Mouse (Mus musculus) MEL (cell line): ENCODE measurements at regions not wholly inside any gene's neighbourhood (a gene's known extent, or its start where the extent isn't known, plus 50 kb on each side); places are given as distances from the start of the nearest gene placed in this dataset.

ENCODE experiments used
- DNase-seq: peaks from one replicate; pipeline ENCODE4 v3.0.0; 2011; ENCODE audit warnings: low read depth, low spot score
- H3K27ac ChIP-seq: 2 replicates; pipeline ENCODE4 v1.5.1; 2012; ENCODE audit warnings: low read depth, mild to moderate bottlenecking, control low read depth, low read length, moderate library complexity; ENCODE audit not compliant: control insufficient read depth
- H3K27me3 ChIP-seq, 2 experiments: fragments of 150-350 bp in 1 of 2; sonication (generic) in 1 of 2; 2 replicates each; pipeline ENCODE4 v1.6.1; 2012; ENCODE audit warnings: low read length in 2 of 2, mild to moderate bottlenecking in 2 of 2, improper control_type of control experiment in 1 of 2, moderate library complexity in 1 of 2; ENCODE audit not compliant: insufficient read depth in 2 of 2, control insufficient read depth in 1 of 2
- H3K36me3 ChIP-seq, 2 experiments: 2 replicates each; pipeline ENCODE4 v1.6.1; 2012 to 2014; ENCODE audit warnings: low read length in 2 of 2, improper control_type of control experiment in 1 of 2, inconsistent platforms in 1 of 2, mild to moderate bottlenecking in 1 of 2; ENCODE audit not compliant: insufficient read depth in 2 of 2, control insufficient read depth in 1 of 2
- H3K4me1 ChIP-seq, 2 experiments: fragments of 150-350 bp in 1 of 2; sonication (generic) in 1 of 2; 2 replicates each; pipeline ENCODE4 v1.6.1; 2012; ENCODE audit warnings: low read length in 2 of 2, improper control_type of control experiment in 1 of 2, mild to moderate bottlenecking in 1 of 2; ENCODE audit not compliant: insufficient read depth in 2 of 2, control insufficient read depth in 1 of 2
- H3K4me3 ChIP-seq, 2 experiments: fragments of 150-350 bp in 1 of 2; sonication (generic) in 1 of 2; 2 replicates each; pipeline ENCODE4 v1.5.1; 2012; ENCODE audit warnings: low read depth in 2 of 2, low read length in 2 of 2, mild to moderate bottlenecking in 2 of 2, moderate library complexity in 2 of 2, control low read depth in 1 of 2, improper control_type of control experiment in 1 of 2; ENCODE audit not compliant: control insufficient read depth in 1 of 2, insufficient read depth in 1 of 2
- H3K79me2 ChIP-seq: 2 replicates; pipeline ENCODE4 v1.6.1; 2012; ENCODE audit warnings: mild to moderate bottlenecking, low read length, moderate library complexity; ENCODE audit not compliant: control insufficient read depth, poor library complexity, insufficient read depth
- H3K9ac ChIP-seq: 2 replicates; pipeline ENCODE4 v1.6.1; 2012; ENCODE audit warnings: low read depth, mild to moderate bottlenecking, control low read depth, low read length, moderate library complexity; ENCODE audit not compliant: control insufficient read depth, poor library complexity, severe bottlenecking
- H3K9me3 ChIP-seq: fragments of 150-350 bp; sonication (generic); replicated peaks from 2 replicates; pipeline ENCODE4 v1.6.1; 2012; ENCODE audit warnings: mild to moderate bottlenecking, low read length, improper control_type of control experiment, moderate library complexity; ENCODE audit not compliant: insufficient read depth
- CHD1 ChIP-seq: IDR thresholded peaks from 2 replicates; pipeline ENCODE4 v1.6.1; 2012; ENCODE audit warnings: low read depth, mild to moderate bottlenecking, inconsistent platforms, low read length, improper control_type of control experiment
- CHD2 ChIP-seq: IDR thresholded peaks from 2 replicates; pipeline ENCODE4 v1.6.1; 2011; ENCODE audit warnings: low read length, improper control_type of control experiment
- CTCF ChIP-seq, 3 experiments: IDR thresholded peaks in 2 of 3; conservative IDR thresholded peaks in 1 of 3; 2 replicates each; pipeline ENCODE4 v1.5.1; 2011 to 2012; ENCODE audit warnings: low read length in 3 of 3, low read depth in 2 of 3, mild to moderate bottlenecking in 2 of 3, improper control_type of control experiment in 1 of 3, inconsistent platforms in 1 of 3, mixed read lengths in 1 of 3, moderate library complexity in 1 of 3; ENCODE audit not compliant: control insufficient read depth in 1 of 3, insufficient read depth in 1 of 3, poor library complexity in 1 of 3, severe bottlenecking in 1 of 3
- E2F4 ChIP-seq: IDR thresholded peaks from 2 replicates; pipeline ENCODE4 v1.6.1; 2011; ENCODE audit warnings: low read depth, low read length, improper control_type of control experiment, borderline replicate concordance
- GATA1 ChIP-seq: IDR thresholded peaks from 2 replicates; pipeline ENCODE4 v1.6.1; 2011; ENCODE audit warnings: low read depth, low read length, improper control_type of control experiment
- JUND ChIP-seq: IDR thresholded peaks from 2 replicates; pipeline ENCODE4 v1.6.1; 2011; ENCODE audit warnings: low read depth, mild to moderate bottlenecking, improper control_type of control experiment, low read length
- KAT2A ChIP-seq: conservative IDR thresholded peaks from 2 replicates; pipeline ENCODE4 v1.6.1; 2012; ENCODE audit warnings: low read depth, low read length, improper control_type of control experiment, inconsistent platforms
- MAX ChIP-seq: IDR thresholded peaks from 2 replicates; pipeline ENCODE4 v1.6.1; 2011; ENCODE audit warnings: low read length, improper control_type of control experiment
- MAZ ChIP-seq: IDR thresholded peaks from 2 replicates; pipeline ENCODE4 v1.6.1; 2012; ENCODE audit warnings: low read depth, mild to moderate bottlenecking, inconsistent platforms, low read length, improper control_type of control experiment
- MEF2A ChIP-seq: IDR thresholded peaks from 2 replicates; pipeline ENCODE4 v1.6.1; 2014; ENCODE audit warnings: low read depth, mild to moderate bottlenecking, inconsistent platforms, low read length, improper control_type of control experiment; ENCODE audit not compliant: poor library complexity, insufficient replicate concordance, severe bottlenecking; ENCODE audit errors: extremely low read depth
- MXI1 ChIP-seq: IDR thresholded peaks from 2 replicates; pipeline ENCODE4 v1.6.1; 2011; ENCODE audit warnings: mild to moderate bottlenecking, low read depth, low read length, improper control_type of control experiment
- NRF1 ChIP-seq: IDR thresholded peaks from 2 replicates; pipeline ENCODE4 v1.6.1; 2014; ENCODE audit warnings: low read depth, mild to moderate bottlenecking, inconsistent platforms, low read length, improper control_type of control experiment, moderate library complexity; ENCODE audit not compliant: poor library complexity, insufficient read depth, severe bottlenecking
- POLR2AphosphoS2 ChIP-seq: IDR thresholded peaks from 2 replicates; pipeline ENCODE4 v1.6.1; 2011; ENCODE audit warnings: low read length, improper control_type of control experiment
- RAD21 ChIP-seq: IDR thresholded peaks from 2 replicates; pipeline ENCODE4 v1.6.1; 2011; ENCODE audit warnings: mild to moderate bottlenecking, low read depth, low read length, improper control_type of control experiment
- SMC3 ChIP-seq: IDR thresholded peaks from 2 replicates; pipeline ENCODE4 v1.6.1; 2011; ENCODE audit warnings: low read depth, low read length, improper control_type of control experiment
- TBP ChIP-seq: IDR thresholded peaks from 2 replicates; pipeline ENCODE4 v1.8.0; 2011; ENCODE audit warnings: low read depth, low read length, improper control_type of control experiment
- TCF12 ChIP-seq: IDR thresholded peaks from 2 replicates; pipeline ENCODE4 v1.6.1; 2014; ENCODE audit warnings: low read depth, mild to moderate bottlenecking, inconsistent platforms, low read length, improper control_type of control experiment, moderate library complexity
- USF2 ChIP-seq, 2 experiments: IDR thresholded peaks; 2 replicates each; pipeline ENCODE4 v1.6.1; 2011 to 2012; ENCODE audit warnings: improper control_type of control experiment in 2 of 2, low read length in 2 of 2, borderline replicate concordance in 1 of 2, inconsistent platforms in 1 of 2, low read depth in 1 of 2, mild to moderate bottlenecking in 1 of 2; ENCODE audit not compliant: insufficient read depth in 1 of 2
- ZKSCAN1 ChIP-seq: IDR thresholded peaks from 2 replicates; pipeline ENCODE4 v1.6.1; 2012; ENCODE audit warnings: low read depth, mild to moderate bottlenecking, inconsistent platforms, low read length, improper control_type of control experiment, moderate library complexity
- ZNF384 ChIP-seq: IDR thresholded peaks from 2 replicates; pipeline ENCODE4 v1.6.1; 2012; ENCODE audit warnings: low read depth, mild to moderate bottlenecking, inconsistent platforms, low read length, improper control_type of control experiment

DNA sequence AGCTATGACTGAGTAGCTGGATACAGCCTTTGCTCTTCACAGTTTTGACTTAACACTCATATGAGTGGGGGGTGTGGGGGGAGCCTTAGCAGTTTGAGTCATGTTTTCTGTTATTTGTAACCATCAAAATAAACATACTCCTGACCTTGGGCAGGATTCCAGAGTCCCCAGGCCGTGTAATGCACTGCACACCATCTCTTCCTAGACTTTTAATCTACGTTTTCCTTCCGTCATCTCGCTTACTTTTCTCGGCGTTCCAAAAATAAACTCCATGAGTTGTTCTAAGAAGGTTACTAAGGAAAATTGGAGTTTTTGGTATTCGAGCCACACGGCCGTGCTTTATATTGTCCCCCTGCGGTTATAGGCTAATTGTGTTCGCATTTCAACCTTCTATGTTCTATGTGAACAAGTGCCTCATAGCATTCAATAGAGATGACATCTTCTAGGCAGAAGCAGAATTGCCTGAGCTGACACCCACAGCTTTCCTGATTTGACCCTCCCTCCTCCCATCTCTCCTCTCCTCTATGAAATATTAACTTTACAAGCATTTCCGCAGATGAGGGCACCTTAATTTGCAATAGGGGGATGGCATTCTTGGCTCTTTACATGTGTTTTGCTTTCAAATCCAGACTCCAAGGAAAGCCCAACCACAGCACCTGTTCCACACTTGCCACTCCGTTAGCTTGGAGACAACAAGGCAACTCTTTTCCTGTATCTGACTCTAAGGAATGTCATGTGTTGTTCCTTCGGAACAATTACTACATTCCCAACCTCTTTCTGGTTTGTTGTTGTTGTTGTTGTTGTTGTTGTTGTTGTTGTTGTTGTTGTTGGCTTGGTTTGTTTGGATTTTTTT lies 276.2 kb upstream of the Atp2b1 start:
- Histone ChIP-seq H3K27me3 (no peaks in the 10 kb centered on the region), H3K36me3 (no peaks in the 10 kb centered on the region), H3K79me2 (no peaks in the 10 kb centered on the region), H3K27ac (no peak overlapping the region), H3K9me3 (no peaks in the 10 kb centered on the region), H3K4me1 (no peaks in the 10 kb centered on the region), H3K4me3 (no peak overlapping the region), H3K9ac (no peak overlapping the region)
- DNase-seq = no peak
- TF ChIP-seq POLR2AphosphoS2 (no peak), USF2 (IDR thresholded peaks at IDR 0.05; ENCODE audit: borderline replicate concordance in 1 of 2, insufficient read depth in 1 of 2, low read depth in 1 of 2, low read length in 2 of 2) (no peak), MXI1 (no peak), ZNF384 (no peak), MAX (no peak), ZKSCAN1 (no peak), GATA1 (no peak), MAZ (no peak), TCF12 (no peak), SMC3 (no peak)

DNA sequence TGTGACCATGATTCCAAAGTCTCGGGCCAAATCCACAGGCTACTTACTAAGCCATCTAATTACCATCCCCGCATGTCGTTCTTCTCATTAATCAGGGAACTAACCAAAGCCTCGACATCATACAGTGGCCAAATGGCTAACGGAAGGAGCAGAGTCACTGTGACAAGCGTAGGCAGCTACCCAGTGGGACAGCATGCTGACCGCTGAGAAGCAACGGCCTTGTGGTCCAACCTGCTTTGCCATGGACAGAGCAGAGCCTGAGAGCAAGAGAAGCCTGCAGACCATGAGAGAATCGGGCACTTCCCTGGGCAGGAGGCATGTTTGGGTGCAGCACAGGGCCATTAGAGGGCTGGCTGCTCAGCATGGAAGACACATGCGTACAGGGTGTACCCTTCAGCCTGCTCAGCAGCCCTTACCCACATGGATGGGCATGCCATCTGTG lies 268.5 kb upstream of the Atp2b1 start:
- Histone ChIP-seq H3K4me3 (no peak overlapping the region), H3K27me3 (no peaks in the 10 kb centered on the region), H3K4me1 (no peaks in the 10 kb centered on the region), H3K36me3 (no peaks in the 10 kb centered on the region), H3K27ac (no peak overlapping the region)
- no peak for DNase-seq
- TF ChIP-seq CTCF (IDR thresholded peaks at IDR 0.05 in 2 of 3, conservative IDR thresholded peaks at IDR 0.05 in 1 of 3; ENCODE audit: control insufficient read depth in 1 of 3, insufficient read depth in 1 of 3, low read depth in 2 of 3, low read length in 3 of 3, poor library complexity in 1 of 3, severe bottlenecking in 1 of 3) (no peak), CHD1 (no peak), NRF1 (no peak), JUND (no peak), USF2 (IDR thresholded peaks at IDR 0.05; ENCODE audit: borderline replicate concordance in 1 of 2, insufficient read depth in 1 of 2, low read depth in 1 of 2, low read length in 2 of 2) (no peak), E2F4 (no peak), MEF2A (no peak), RAD21 (no peak), CHD2 (no peak), TBP (no peak), GATA1 (no peak), KAT2A (no peak)
- TF ChIP-seq, all 39 proteins: peak for 0
- Histone ChIP-seq H3K9me3 (no peaks in the 10 kb centered on the region), H3K9ac (no peak overlapping the region), H3K79me2 (no peaks in the 10 kb centered on the region)
